In genomic region chr16:10411764-10412746, GRCm38 (mm10) we compare ENCODE assay signal across 8 mouse cellular contexts. TPM values are rescaled to one million over a fixed set of nuclear protein-coding genes. Genes with fewer than 3 reads are reported as not detected.
DNase-seq lines count a peak whose midpoint lies in the region; ATAC-seq lines count a peak whose summit lies in the region.

Gene Nubp1 (plus strand): TSS chr16:10411948.

- H3K4me3 ChIP-seq in hindbrain, embryonic 16.5 days (ENCODE audit: low read length): peak within 1 kb of the TSS; percentile 83
- H3K4me3 ChIP-seq in macrophage (ENCODE audit: inconsistent target): peak within 1 kb of the TSS; percentile 59

- ATAC-seq in hindbrain, embryonic 16.5 days: peak; percentile 98

- H3K27me3 ChIP-seq in hindbrain, embryonic 16.5 days (replicated peaks; ENCODE audit: control insufficient read depth, insufficient read depth, low read length): peaks cover 5% of the 10 kb centered on the region; the same call in 1 of the 2 replicates

- H3K9me3 ChIP-seq in hindbrain, embryonic 16.5 days (ENCODE audit: control insufficient read depth, low read length): 0 out of 2 replicates have a peak, but pooled peaks cover 2% of the 10 kb centered on the region

- H3K79me2 ChIP-seq in macrophage (ENCODE audit: inconsistent target): peaks cover 13% of the 10 kb centered on the region

- H3K27ac ChIP-seq in hindbrain, embryonic 16.5 days (ENCODE audit: low read depth, low read length): peak within 1 kb of the TSS; percentile 97
- H3K27ac ChIP-seq in macrophage: peak within 1 kb of the TSS; percentile 15; the same call in 1 of the 2 replicates

- peak; percentile 87 for DNase-seq in T-cell, adult 2 months (ENCODE audit: low spot score)
- peak; percentile 94 to 95 for DNase-seq in cerebellum, postnatal 36 days
- DNase-seq in gastrocnemius, adult 18-20 months (ENCODE audit: low spot score): peak; percentile 93
- peak; percentile 90 to 94 for DNase-seq in left cerebral cortex, adult 18-20 months (ENCODE audit: low spot score in 2 of 2)
- peak; percentile 94 for DNase-seq in right cerebral cortex, adult 18-20 months
- DNase-seq in urinary bladder, postnatal 10 days (ENCODE audit: low spot score): peak; percentile 68

- peak within 1 kb of the TSS; percentile 86 for H3K9ac ChIP-seq in hindbrain, embryonic 16.5 days (ENCODE audit: low read depth, low read length)

- peaks cover 9% of the 10 kb centered on the region for H3K4me1 ChIP-seq in hindbrain, embryonic 16.5 days (ENCODE audit: control insufficient read depth, insufficient read depth, low read depth, low read length)

- H3K4me2 ChIP-seq in hindbrain, embryonic 16.5 days (ENCODE audit: low read length): peak within 1 kb of the TSS; percentile 59

- 2% methylated on average over 55 of the region's 56 CpGs for WGBS in hindbrain, embryonic 16.5 days
- 4% methylated on average over 56 of the region's 56 CpGs for WGBS in macrophage (ENCODE audit: missing documents)

- peaks cover 4% of the 10 kb centered on the region for H3K36me3 ChIP-seq in hindbrain, embryonic 16.5 days (ENCODE audit: control insufficient read depth, insufficient read depth, low read length)
- peaks cover 20% of the 10 kb centered on the region for H3K36me3 ChIP-seq in macrophage (ENCODE audit: inconsistent target)

RNA-seq across cellular contexts. Expression of gene Nubp1, which starts in this region (rescaled TPM):
- total RNA-seq in gastrocnemius, adult 18-20 months (2021): 1 to 10 TPM; 5.6 to 5.7 TPM
- polyA plus RNA-seq in hindbrain, embryonic 16.5 days (2015; fragmentation: Nextera tagmentation; extraction: Ambion mirVana): 46.3 and 54.1 TPM in 2 replicates
- 10 to 100 TPM; 16.3 to 18.5 TPM for total RNA-seq in left cerebral cortex, adult 18-20 months (2021)
- 10 to 100 TPM; 13.0 to 59.2 (median 35.2) TPM for total RNA-seq in macrophage (2018; cell fraction: chromatin; rRNA removed)
- 10 to 100 TPM; 17.3 to 30.6 (median 21.6) TPM for total RNA-seq in macrophage (2018; cell fraction: cytosol; rRNA removed)
- total RNA-seq in macrophage (2018; cell fraction: nucleus; rRNA removed): 10 to 100 TPM; 14.7 to 39.2 (median 22.5) TPM
- 10.3 to 36.7 TPM (median 20.2 TPM) in 3 replicates for polyA plus RNA-seq in macrophage (2018)

Comparison
In these comparisons a context has a peak if more than half of its experiments do, and no peak if none do; other contexts are left out.
1. Peak in every context shown above with its lines: DNase-seq, ATAC-seq, H3K4me3 ChIP-seq and H3K27ac ChIP-seq.